Mouse (Mus musculus) E14TG2a.4 (cell line): ENCODE results near the gene Tsc22d4.

ENCODE experiments used
- H3K27me3 ChIP-seq: 2 replicates; pipeline ENCODE4 v1.6.1; 2014; ENCODE audit warnings: low read length, control low read depth; ENCODE audit not compliant: insufficient read depth
- H3K36me3 ChIP-seq: 2 replicates; pipeline ENCODE4 v1.6.1; 2014; ENCODE audit warnings: low read length, control low read depth; ENCODE audit not compliant: insufficient read depth
- H3K4me1 ChIP-seq: replicated peaks from 2 replicates; pipeline ENCODE4 v1.6.1; 2014; ENCODE audit warnings: low read depth, low read length, control low read depth
- H3K4me3 ChIP-seq: replicated peaks from 2 replicates; pipeline ENCODE4 v1.5.1; 2014; ENCODE audit warnings: mild to moderate bottlenecking, low read length
- H3K9me3 ChIP-seq: 2 replicates; pipeline ENCODE4 v1.6.1; 2014; ENCODE audit warnings: low read length, control low read depth
- CTCF ChIP-seq: conservative IDR thresholded peaks from 2 replicates; pipeline ENCODE4 v1.5.1; 2014; ENCODE audit warnings: low read length
- NANOG ChIP-seq: IDR thresholded peaks from 2 replicates; pipeline ENCODE4 v1.6.1; 2014; ENCODE audit warnings: borderline replicate concordance, low read length, mixed read lengths
- POU5F1 ChIP-seq: IDR thresholded peaks from 2 replicates; pipeline ENCODE4 v1.6.1; 2014; ENCODE audit warnings: low read length, borderline replicate concordance

Tsc22d4 gene

GRCm38 (mm10) chr5:137738516-137738915, 7.0 kb upstream of the Tsc22d4 start:
- Histone ChIP-seq H3K4me3 (no peak overlapping the region), H3K4me1 (peaks cover 77% of the 10 kb centered on the region), H3K27me3 (no peaks in the 10 kb centered on the region), H3K36me3 (peaks cover 25% of the 10 kb centered on the region), H3K9me3 (no peaks in the 10 kb centered on the region)
- no peak for TF ChIP-seq POU5F1
- no peak for TF ChIP-seq CTCF
- TF ChIP-seq NANOG: no peak

- Histone ChIP-seq H3K36me3 (peaks cover 22% of the 10 kb centered on the region), H3K27me3 (no peaks in the 10 kb centered on the region), H3K4me3 (no peak overlapping the region), H3K9me3 (no peaks in the 10 kb centered on the region), H3K4me1 (peaks cover 72% of the 10 kb centered on the region)
- TF ChIP-seq POU5F1 (no peak), NANOG (no peak), CTCF (no peak)
Observed at GRCm38 (mm10) chr5:137739471-137739870, 6.1 kb upstream of the Tsc22d4 start.

GRCm38 (mm10) chr5:137740506-137740905, 5.0 kb upstream of the Tsc22d4 start:
- no peaks in the 10 kb centered on the region for H3K9me3 ChIP-seq
- no peak for TF ChIP-seq NANOG
- no peak for TF ChIP-seq CTCF
- TF ChIP-seq POU5F1: no peak
- H3K4me3 ChIP-seq: peak overlapping the region; percentile 84
- H3K4me1 ChIP-seq: peaks cover 72% of the 10 kb centered on the region
- peaks cover 13% of the 10 kb centered on the region for H3K36me3 ChIP-seq
- H3K27me3 ChIP-seq: no peaks in the 10 kb centered on the region

GRCm38 (mm10) chr5:137741023-137741931, 4.3 kb upstream of the Tsc22d4 start, which contains the start of gene Nyap1:
Nyap1 (minus strand) TSS chr5:137741607.
- H3K36me3 ChIP-seq: peaks cover 6% of the 10 kb centered on the region
- no peaks in the 10 kb centered on the region for H3K27me3 ChIP-seq
- TF ChIP-seq NANOG (no peak), CTCF (peak; percentile 32; the same call in 1 of the 2 replicates)
- H3K4me1 ChIP-seq: peaks cover 64% of the 10 kb centered on the region
- peak within 1 kb of the TSS; percentile 84 for H3K4me3 ChIP-seq
- no peaks in the 10 kb centered on the region for H3K9me3 ChIP-seq

- H3K9me3 ChIP-seq: no peaks in the 10 kb centered on the region
- peak overlapping the region; percentile 84; the same call in 1 of the 2 replicates for H3K4me3 ChIP-seq
- H3K27me3 ChIP-seq: peaks cover under 1% of the 10 kb centered on the region; the same call in 1 of the 2 replicates
- TF ChIP-seq CTCF (no peak), POU5F1 (no peak), NANOG (no peak)
- H3K36me3 ChIP-seq: peaks cover 6% of the 10 kb centered on the region
- H3K4me1 ChIP-seq: peaks cover 71% of the 10 kb centered on the region
Observed at GRCm38 (mm10) chr5:137742048-137742447, 3.5 kb upstream of the Tsc22d4 start.

GRCm38 (mm10) chr5:137742836-137743235, 2.7 kb upstream of the Tsc22d4 start:
- peaks cover 76% of the 10 kb centered on the region for H3K4me1 ChIP-seq
- H3K4me3 ChIP-seq: no peak overlapping the region
- peaks cover 3% of the 10 kb centered on the region for H3K36me3 ChIP-seq
- H3K27me3 ChIP-seq: peaks cover 3% of the 10 kb centered on the region; the same call in 1 of the 2 replicates
- TF ChIP-seq CTCF (no peak), NANOG (no peak), POU5F1 (no peak)
- H3K9me3 ChIP-seq: no peaks in the 10 kb centered on the region

- H3K4me3 ChIP-seq: no peak overlapping the region
- H3K4me1 ChIP-seq: peaks cover 76% of the 10 kb centered on the region
- H3K9me3 ChIP-seq: no peaks in the 10 kb centered on the region
- peaks cover 3% of the 10 kb centered on the region; the same call in 1 of the 2 replicates for H3K27me3 ChIP-seq
- H3K36me3 ChIP-seq: no peaks in the 10 kb centered on the region
- TF ChIP-seq CTCF: no peak
- TF ChIP-seq NANOG: no peak
- no peak for TF ChIP-seq POU5F1
Observed at GRCm38 (mm10) chr5:137744197-137744596, 1.3 kb upstream of the Tsc22d4 start.

GRCm38 (mm10) chr5:137746282-137746850, 836 bp downstream of the Tsc22d4 start:
- TF ChIP-seq NANOG: no peak
- peaks cover 4% of the 10 kb centered on the region for H3K36me3 ChIP-seq
- peaks cover 80% of the 10 kb centered on the region for H3K4me1 ChIP-seq
- H3K9me3 ChIP-seq: no peaks in the 10 kb centered on the region
- peaks cover 3% of the 10 kb centered on the region; the same call in 1 of the 2 replicates for H3K27me3 ChIP-seq
- peak overlapping the region; percentile 81 for H3K4me3 ChIP-seq
